Mouse (Mus musculus): ENCODE results near the gene Rflnb. TPM values are rescaled to one million over a fixed set of nuclear protein-coding genes. Genes with fewer than 3 reads are reported as not detected.

Gene Rflnb
- polyA plus RNA-seq (2017; shearing (Covaris generic)) = 82.0 TPM

DNA sequence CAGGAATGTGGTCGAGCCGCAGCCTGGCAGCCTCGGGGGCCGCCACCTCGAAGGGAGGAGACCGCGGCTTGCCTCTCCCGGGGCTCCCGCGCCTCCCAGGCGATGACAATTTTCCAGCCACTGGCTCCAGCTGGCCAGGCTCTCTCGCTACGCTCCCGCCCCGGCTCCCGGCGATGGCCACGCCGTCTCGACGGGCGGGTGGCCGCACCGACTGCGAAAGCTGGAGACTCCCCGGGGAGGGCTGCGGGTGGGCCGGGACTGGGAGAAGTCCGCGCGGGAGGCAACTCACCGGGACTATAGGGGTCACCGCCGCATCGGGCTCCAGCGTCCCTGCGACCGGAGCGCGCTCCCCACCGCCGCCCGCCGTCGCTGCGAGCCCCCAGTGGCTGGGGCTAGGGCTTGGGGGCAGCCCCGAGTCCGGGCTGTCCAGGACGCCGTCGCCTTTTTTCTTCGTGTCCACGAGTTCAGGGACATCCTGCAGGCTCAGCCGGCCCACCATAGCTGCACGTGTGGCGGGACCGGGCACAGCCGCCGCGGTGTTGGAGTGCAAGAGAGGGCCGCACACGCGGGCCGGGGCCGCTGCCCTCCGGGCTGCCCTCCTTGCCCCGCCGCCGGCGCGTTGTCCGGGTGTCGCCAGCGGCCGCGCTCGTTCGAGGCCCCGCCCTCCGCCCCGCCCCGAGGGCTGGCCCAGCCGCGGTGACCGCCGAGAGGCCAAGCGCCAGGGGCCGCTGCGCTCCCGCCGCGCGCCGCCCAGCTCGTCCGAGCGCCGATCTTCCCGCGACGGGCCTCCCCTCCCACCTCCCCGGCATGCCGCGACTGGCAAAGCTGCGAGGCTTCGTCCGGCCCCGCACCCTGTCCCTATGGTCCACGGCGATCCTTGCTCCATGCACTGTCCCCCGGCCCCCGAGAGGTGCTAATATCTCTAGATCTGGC, at the start of gene Rflnb:
Rflnb (minus strand) TSS at position 644 of the 933 bp plus-strand sequence.

DNA sequence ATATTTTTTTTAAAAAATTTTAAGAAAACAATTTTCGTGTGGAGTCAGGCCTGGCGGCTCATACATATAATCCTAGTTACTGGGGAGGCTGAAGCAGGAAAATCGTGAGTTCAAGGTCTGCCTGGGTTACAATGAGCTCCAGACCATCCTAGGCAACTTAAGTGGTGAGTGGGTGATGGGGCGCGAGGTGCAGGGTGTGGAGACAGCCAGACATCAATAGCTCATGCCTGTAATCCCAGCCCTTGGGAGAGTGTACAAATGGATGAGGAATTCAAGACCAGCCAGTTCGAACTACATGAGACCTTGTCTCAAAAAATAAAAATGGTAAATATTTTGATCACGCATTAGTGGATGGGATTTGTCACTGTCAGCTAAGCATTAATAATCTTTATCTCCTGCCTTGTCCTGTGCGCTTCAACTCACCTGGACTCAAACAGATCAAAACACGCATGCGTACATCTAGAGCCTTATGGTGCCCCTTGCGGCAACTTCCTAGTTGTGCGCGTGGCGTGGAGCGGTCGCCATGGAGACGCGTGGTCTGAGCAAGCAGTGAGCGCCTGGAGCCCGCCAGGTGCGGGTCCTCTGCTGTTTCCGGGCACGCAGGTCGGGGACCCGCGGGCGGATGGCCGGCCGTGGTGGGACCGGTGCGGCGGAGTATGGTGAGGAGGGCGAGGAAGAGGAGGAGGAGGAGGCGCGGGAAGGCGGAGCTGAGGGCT, 28.0 kb downstream of the Rflnb start, which contains the start of gene 1700016K19Rik:
1700016K19Rik (plus strand) TSS at position 473 of the 716 bp plus-strand sequence.

Other genes starting within 250 kb of the Rflnb start
- gene Doc2b, start 231.7 kb downstream of the Rflnb start, polyA plus RNA-seq (2017; shearing (Covaris generic)) = not detected
- gene Rph3al, start 89.4 kb downstream of the Rflnb start, polyA plus RNA-seq (2017; shearing (Covaris generic)) = 7.7 TPM
- 1.1 TPM for gene 1700016K19Rik, start 27.9 kb downstream of the Rflnb start, polyA plus RNA-seq (2017; shearing (Covaris generic))
- gene Vps53, start 151.9 kb upstream of the Rflnb start, polyA plus RNA-seq (2017; shearing (Covaris generic)) = 37.5 TPM
- gene Fam57a, start 151.9 kb upstream of the Rflnb start, polyA plus RNA-seq (2017; shearing (Covaris generic)) = 2.3 TPM
- gene Dbil5, start 189.8 kb upstream of the Rflnb start, polyA plus RNA-seq (2017; shearing (Covaris generic)) = not detected
- 2.1 TPM for gene Gemin4, start 189.9 kb upstream of the Rflnb start, polyA plus RNA-seq (2017; shearing (Covaris generic))
- gene Mrm3, start 215.9 kb upstream of the Rflnb start, polyA plus RNA-seq (2017; shearing (Covaris generic)) = 10.5 TPM
- 48.4 TPM for gene Glod4, start 215.9 kb upstream of the Rflnb start, polyA plus RNA-seq (2017; shearing (Covaris generic))